Mouse (Mus musculus) heart, embryonic 11.5 days (tissue): ENCODE results near the gene Hmgb3. TPM values are rescaled to one million over a fixed set of nuclear protein-coding genes. Genes with fewer than 3 reads are reported as not detected.
A peak's percentile ranks its signal among the peaks of the same experiment; 100 is the strongest.

Experiments used
- ATAC-seq: fragments of 200-750 bp; cut with Nextera tagmentation; replicated peaks from 2 replicates; pipeline ENCODE4 v1.8.0; 2017; ENCODE audit warnings: moderate library complexity; ENCODE audit not compliant: insufficient number of reproducible peaks, low FRiP score, low TSS enrichment
- H3K27ac ChIP-seq: fragments of 300-500 bp; sonication (generic); 2 replicates; pipeline ENCODE4 v1.5.1; 2014; ENCODE audit warnings: mild to moderate bottlenecking, low read depth, low read length
- H3K27me3 ChIP-seq: fragments of 300-500 bp; sonication (generic); 2 replicates; pipeline ENCODE4 v1.6.1; 2014; ENCODE audit warnings: mild to moderate bottlenecking, low read length, mixed read lengths; ENCODE audit not compliant: control insufficient read depth, insufficient read depth
- H3K36me3 ChIP-seq: fragments of 300-500 bp; sonication (generic); 2 replicates; pipeline ENCODE4 v1.6.1; 2014; ENCODE audit warnings: mild to moderate bottlenecking, low read length, moderate library complexity, mixed read lengths; ENCODE audit not compliant: control insufficient read depth, insufficient read depth
- H3K4me1 ChIP-seq: fragments of 300-500 bp; sonication (generic); 2 replicates; pipeline ENCODE4 v1.6.1; 2014; ENCODE audit warnings: low read length; ENCODE audit not compliant: control insufficient read depth, insufficient read depth
- H3K4me2 ChIP-seq: fragments of 300-500 bp; sonication (generic); 2 replicates; pipeline ENCODE4 v1.6.1; 2014; ENCODE audit warnings: mild to moderate bottlenecking, moderate library complexity
- H3K4me3 ChIP-seq: fragments of 300-500 bp; sonication (generic); 2 replicates; pipeline ENCODE4 v1.5.1; 2014; ENCODE audit warnings: low read depth, low read length
- H3K9ac ChIP-seq: fragments of 300-500 bp; sonication (generic); 2 replicates; pipeline ENCODE4 v1.6.1; 2014; ENCODE audit warnings: mild to moderate bottlenecking, low read depth, low read length, moderate library complexity
- H3K9me3 ChIP-seq: fragments of 300-500 bp; sonication (generic); replicated peaks from 2 replicates; pipeline ENCODE4 v1.6.1; 2016; ENCODE audit warnings: low read length; ENCODE audit not compliant: control insufficient read depth
- WGBS: fragments of 180-500 bp; shearing (Covaris S2); extraction: QIAGEN DNeasy Blood & Tissue Kit; methylation state at CpG from one replicate; pipeline ENCODE4 v1.1.7; 2014; ENCODE audit not compliant: insufficient replicate concordance; 5-methylcytosine and 5-hydroxymethylcytosine counted together
- polyA plus RNA-seq: library from polyadenylated mRNA; unstranded; fragments of >200 nt; fragmentation: Nextera tagmentation; extraction: Ambion mirVana; gene quantifications from 2 replicates; pipeline ENCODE4 v1.2.1, GENCODE M21; 2014

Gene Hmgb3
- polyA plus RNA-seq, 1 experiment from 2014 or later, result 179 TPM

GRCm38 (mm10) chrX:71528646-71529045 lies 27.1 kb upstream of the Hmgb3 start:
- H3K9ac ChIP-seq, result no peak overlapping the region
- WGBS, result 67% methylated on average over 6 of the region's 6 CpGs
- no peak for ATAC-seq
- no peaks in the 10 kb centered on the region for H3K36me3 ChIP-seq
- H3K9me3 ChIP-seq, result no peaks in the 10 kb centered on the region
- no peak overlapping the region for H3K27ac ChIP-seq
- no peak overlapping the region for H3K4me3 ChIP-seq
- peaks cover 12% of the 10 kb centered on the region; the same call in 1 of the 2 replicates for H3K27me3 ChIP-seq
- H3K4me1 ChIP-seq, result no peaks in the 10 kb centered on the region
- no peak overlapping the region for H3K4me2 ChIP-seq

GRCm38 (mm10) chrX:71532635-71533034 lies 23.1 kb upstream of the Hmgb3 start:
- Histone ChIP-seq H3K9me3 (no peaks in the 10 kb centered on the region), H3K4me2 (no peak overlapping the region), H3K9ac (no peak overlapping the region), H3K36me3 (no peaks in the 10 kb centered on the region), H3K27me3 (peaks cover 15% of the 10 kb centered on the region), H3K4me3 (no peak overlapping the region), H3K27ac (no peak overlapping the region), H3K4me1 (no peaks in the 10 kb centered on the region)
- WGBS, result 67% methylated on average over 3 of the region's 3 CpGs
- no peak for ATAC-seq

- H3K9me3 ChIP-seq, result no peaks in the 10 kb centered on the region
- no peak overlapping the region for H3K4me2 ChIP-seq
- no peak for ATAC-seq
- H3K4me3 ChIP-seq, result no peak overlapping the region
- no peaks in the 10 kb centered on the region for H3K4me1 ChIP-seq
- no peaks in the 10 kb centered on the region for H3K36me3 ChIP-seq
- peaks cover 10% of the 10 kb centered on the region for H3K27me3 ChIP-seq
- no peak overlapping the region for H3K27ac ChIP-seq
- 72% methylated on average over 5 of the region's 5 CpGs for WGBS
- no peak overlapping the region for H3K9ac ChIP-seq
These were observed 21.6 kb upstream of the Hmgb3 start for GRCm38 (mm10) chrX:71534102-71534501.

- peaks cover 7% of the 10 kb centered on the region; the same call in 1 of the 2 replicates for H3K27me3 ChIP-seq
- no peaks in the 10 kb centered on the region for H3K4me1 ChIP-seq
- ATAC-seq, result no peak
- H3K9ac ChIP-seq, result no peak overlapping the region
- no peak overlapping the region for H3K27ac ChIP-seq
- H3K4me2 ChIP-seq, result no peak overlapping the region
- no peaks in the 10 kb centered on the region for H3K36me3 ChIP-seq
- no peaks in the 10 kb centered on the region for H3K9me3 ChIP-seq
- H3K4me3 ChIP-seq, result no peak overlapping the region
- WGBS, result 59% methylated on average over 2 of the region's 2 CpGs
These were observed 17.9 kb upstream of the Hmgb3 start for GRCm38 (mm10) chrX:71537791-71538190.

GRCm38 (mm10) chrX:71540821-71541510 lies 14.8 kb upstream of the Hmgb3 start:
- no peak overlapping the region for H3K9ac ChIP-seq
- no peak overlapping the region for H3K4me3 ChIP-seq
- no peaks in the 10 kb centered on the region for H3K36me3 ChIP-seq
- no peak overlapping the region for H3K27ac ChIP-seq
- H3K4me1 ChIP-seq, result no peaks in the 10 kb centered on the region
- H3K9me3 ChIP-seq, result no peaks in the 10 kb centered on the region
- no peak overlapping the region for H3K4me2 ChIP-seq
- H3K27me3 ChIP-seq, result peaks cover 7% of the 10 kb centered on the region; the same call in 1 of the 2 replicates
- ATAC-seq, result no peak
- WGBS, result 77% methylated on average over 7 of the region's 7 CpGs

GRCm38 (mm10) chrX:71544731-71545130 lies 11.0 kb upstream of the Hmgb3 start:
- H3K36me3 ChIP-seq, result no peaks in the 10 kb centered on the region
- ATAC-seq, result no peak
- whole genome bisulfite sequencing, result 57% methylated on average over 5 of the region's 5 CpGs
- no peaks in the 10 kb centered on the region for H3K4me1 ChIP-seq
- H3K27me3 ChIP-seq, result peaks cover 6% of the 10 kb centered on the region; the same call in 1 of the 2 replicates
- H3K4me2 ChIP-seq, result no peak overlapping the region
- H3K4me3 ChIP-seq, result no peak overlapping the region
- no peak overlapping the region for H3K27ac ChIP-seq
- H3K9me3 ChIP-seq, result no peaks in the 10 kb centered on the region
- no peak overlapping the region for H3K9ac ChIP-seq

GRCm38 (mm10) chrX:71545163-71545562 lies 10.6 kb upstream of the Hmgb3 start:
- H3K27ac ChIP-seq, result no peak overlapping the region
- no peak overlapping the region for H3K9ac ChIP-seq
- no peak overlapping the region for H3K4me2 ChIP-seq

GRCm38 (mm10) chrX:71556115-71556941 lies 610 bp downstream of the Hmgb3 start:
- H3K9me3 ChIP-seq, result 0 out of 2 replicates have a peak, but pooled peaks cover 2% of the 10 kb centered on the region
- peak overlapping the region; percentile 95 for H3K27ac ChIP-seq
- 12% methylated on average over 45 of the region's 112 CpGs for WGBS
- H3K4me3 ChIP-seq, result peak overlapping the region; percentile 74
- no peaks in the 10 kb centered on the region for H3K36me3 ChIP-seq
- no peaks in the 10 kb centered on the region for H3K4me1 ChIP-seq
- peaks cover 13% of the 10 kb centered on the region for H3K27me3 ChIP-seq
- H3K9ac ChIP-seq, result peak overlapping the region; percentile 95
- peak; percentile 69 for ATAC-seq
- H3K4me2 ChIP-seq, result peak overlapping the region; percentile 65

More at GRCm38 (mm10) chrX:71545163-71545562, 10.6 kb upstream of the Hmgb3 start:
- ATAC-seq, result no peak
- Histone ChIP-seq H3K4me3 (no peak overlapping the region), H3K9me3 (no peaks in the 10 kb centered on the region), H3K36me3 (no peaks in the 10 kb centered on the region), H3K4me1 (no peaks in the 10 kb centered on the region), H3K27me3 (peaks cover 9% of the 10 kb centered on the region; the same call in 1 of the 2 replicates)
- WGBS, result 55% methylated on average over 2 of the region's 2 CpGs
